ENCODE assay signal across 13 mouse cellular contexts in genomic region chrX:14206112-14206875, GRCm38 (mm10). TPM values are rescaled to one million over a fixed set of nuclear protein-coding genes. Genes with fewer than 3 reads are reported as not detected.
DNase-seq lines count a peak whose midpoint lies in the region; ATAC-seq lines count a peak whose summit lies in the region.
"Had no signal": no experiment of that assay in that cellular context is flagged by ENCODE, and none has a peak within 500 bp of the region (broad histone marks: within the 10 kb centered on the region; RNA-seq: fewer than 3 reads in every experiment).

No protein-coding gene starts in this region.

- no peaks in the 10 kb centered on the region for H3K27me3 ChIP-seq in kidney, embryonic 15.5 days
- H3K27me3 ChIP-seq in embryonic facial prominence, embryonic 14.5 days (replicated peaks; ENCODE audit: control insufficient read depth, insufficient read depth, low read length): no peaks in the 10 kb centered on the region
- no peaks in the 10 kb centered on the region for H3K27me3 ChIP-seq in limb, embryonic 13.5 days
- H3K27me3 ChIP-seq: embryonic facial prominence, embryonic 13.5 days had no signal

- ATAC-seq in kidney, embryonic 15.5 days (replicated peaks; ENCODE audit: low FRiP score): peak; percentile 95
- ATAC-seq in embryonic facial prominence, embryonic 14.5 days (ENCODE audit: low read depth): peak; percentile 87
- ATAC-seq in limb, embryonic 13.5 days (ENCODE audit: low FRiP score, low read depth): peak; percentile 98
- ATAC-seq in CD4-positive, CD25-positive, alpha-beta regulatory T cell, adult 4 months: no peak
- ATAC-seq: hindbrain, embryonic 16.5 days had no signal

- H3K27ac ChIP-seq in kidney, embryonic 15.5 days: 0 out of 2 replicates have a peak overlapping the region, but pooled peaks have one; percentile 9
- H3K27ac ChIP-seq in embryonic facial prominence, embryonic 14.5 days (replicated peaks; ENCODE audit: low read depth, low read length): no peak overlapping the region; the same call in 1 of the 2 replicates
- H3K27ac ChIP-seq in limb, embryonic 13.5 days: no peak overlapping the region; the same call in 1 of the 2 replicates
- H3K27ac ChIP-seq: embryonic facial prominence, embryonic 13.5 days had no signal

- WGBS in kidney, embryonic 15.5 days: 35% methylated on average over 8 of the region's 8 CpGs
- WGBS in embryonic facial prominence, embryonic 14.5 days: 45% methylated on average over 8 of the region's 8 CpGs
- WGBS in limb, embryonic 13.5 days: 39% methylated on average over 8 of the region's 8 CpGs

- no peak overlapping the region for H3K9ac ChIP-seq in kidney, embryonic 15.5 days
- H3K9ac ChIP-seq in embryonic facial prominence, embryonic 14.5 days (ENCODE audit: low read depth, low read length): no peak overlapping the region
- H3K9ac ChIP-seq in limb, embryonic 13.5 days: no peak overlapping the region
- H3K9ac ChIP-seq: embryonic facial prominence, embryonic 13.5 days had no signal

- H3K4me3 ChIP-seq in kidney, embryonic 15.5 days (replicated peaks): no peak overlapping the region
- H3K4me3 ChIP-seq in embryonic facial prominence, embryonic 14.5 days (ENCODE audit: low read depth, low read length): no peak overlapping the region
- no peak overlapping the region for H3K4me3 ChIP-seq in limb, embryonic 13.5 days
- H3K4me3 ChIP-seq: embryonic facial prominence, embryonic 13.5 days had no signal

- H3K4me2 ChIP-seq in kidney, embryonic 15.5 days: no peak overlapping the region
- no peak overlapping the region for H3K4me2 ChIP-seq in embryonic facial prominence, embryonic 14.5 days (ENCODE audit: low read depth, low read length)
- no peak overlapping the region for H3K4me2 ChIP-seq in limb, embryonic 13.5 days (replicated peaks)
- H3K4me2 ChIP-seq: embryonic facial prominence, embryonic 13.5 days had no signal

- no peaks in the 10 kb centered on the region for H3K9me3 ChIP-seq in kidney, embryonic 15.5 days (replicated peaks)
- H3K9me3 ChIP-seq in embryonic facial prominence, embryonic 14.5 days (ENCODE audit: control insufficient read depth, low read length): no peaks in the 10 kb centered on the region
- no peaks in the 10 kb centered on the region for H3K9me3 ChIP-seq in limb, embryonic 13.5 days
- H3K9me3 ChIP-seq: embryonic facial prominence, embryonic 13.5 days had no signal

- H3K4me1 ChIP-seq in kidney, embryonic 15.5 days: no peaks in the 10 kb centered on the region
- H3K4me1 ChIP-seq in embryonic facial prominence, embryonic 14.5 days (ENCODE audit: control insufficient read depth, insufficient read depth, low read length): no peaks in the 10 kb centered on the region
- H3K4me1 ChIP-seq in limb, embryonic 13.5 days: 0 out of 2 replicates have a peak, but pooled peaks cover 6% of the 10 kb centered on the region
- H3K4me1 ChIP-seq: embryonic facial prominence, embryonic 13.5 days had no signal

- no peaks in the 10 kb centered on the region for H3K36me3 ChIP-seq in kidney, embryonic 15.5 days
- no peaks in the 10 kb centered on the region for H3K36me3 ChIP-seq in embryonic facial prominence, embryonic 14.5 days (ENCODE audit: control insufficient read depth, insufficient read depth, low read length)
- H3K36me3 ChIP-seq in limb, embryonic 13.5 days: no peaks in the 10 kb centered on the region
- H3K36me3 ChIP-seq: embryonic facial prominence, embryonic 13.5 days had no signal

- DNase-seq in kidney, adult 18-20 months: no peak
- peak; percentile 2 for DNase-seq in NIH3T3 (ENCODE audit: low read depth)
- DNase-seq in embryonic facial prominence, embryonic 14.5 days (ENCODE audit: low spot score): peak; percentile 70
- DNase-seq in ovary, postnatal 36 days (ENCODE audit: low spot score): no peak
- no peak for DNase-seq in urinary bladder, postnatal 10 days (ENCODE audit: low spot score)
- DNase-seq: adrenal gland, postnatal 10 days had no signal

RNA-seq across cellular contexts. Expression of gene H2al1n, which starts 4.7 kb away (rescaled TPM):
- not detected in 2 replicates for polyA plus RNA-seq in kidney, embryonic 15.5 days (2015; fragmentation: Nextera tagmentation; extraction: Ambion mirVana)
- not detected in 2 replicates for polyA plus RNA-seq in embryonic facial prominence, embryonic 14.5 days (2014; fragmentation: Nextera tagmentation; extraction: Ambion mirVana)
- not detected in 2 replicates for polyA plus RNA-seq in limb, embryonic 13.5 days (2015; fragmentation: Nextera tagmentation; extraction: Ambion mirVana)
- polyA plus RNA-seq in CD4-positive, CD25-positive, alpha-beta regulatory T cell, adult 4 months (2017; shearing (Covaris generic)): not detected
- polyA plus RNA-seq: embryonic facial prominence, embryonic 13.5 days; hindbrain, embryonic 16.5 days; liver, adult 2 months; stomach, embryonic 14.5 days had no signal

Comparison
In these comparisons a context has a peak if more than half of its experiments do, and no peak if none do; other contexts are left out.
1. DNase-seq: peak in NIH3T3 (single experiment) and embryonic facial prominence, embryonic 14.5 days (single experiment); none in kidney, adult 18-20 months (single experiment), ovary, postnatal 36 days (single experiment) and urinary bladder, postnatal 10 days (single experiment).